Mouse (Mus musculus) limb, embryonic 10.5 days (tissue): ENCODE measurements around the gene Ces1e. TPM values are rescaled to one million over a fixed set of nuclear protein-coding genes. Genes with fewer than 3 reads are reported as not detected.

ENCODE experiments used
- polyA plus RNA-seq: library from polyadenylated mRNA; unstranded; fragments of >200 nt; fragmentation: Nextera tagmentation; extraction: Ambion mirVana; gene quantifications from 2 replicates; pipeline ENCODE4 v1.2.1, GENCODE M21; 2016

Ces1e gene
- polyA plus RNA-seq, 1 experiment from 2014 or later = not detected

Other genes starting within 250 kb of the Ces1e start
- not detected in 2 replicates for gene Ces1a, start 181.4 kb downstream of the Ces1e start, polyA plus RNA-seq
- gene Ces1b, start 149.6 kb downstream of the Ces1e start, polyA plus RNA-seq = not detected in 2 replicates
- gene Ces1c, start 98.3 kb downstream of the Ces1e start, polyA plus RNA-seq = not detected in 2 replicates
- 0.20 and 0.24 TPM in 2 replicates for gene Ces1d, start 31.8 kb downstream of the Ces1e start, polyA plus RNA-seq
- not detected in 2 replicates for gene Ces1f, start 50.1 kb upstream of the Ces1e start, polyA plus RNA-seq
- not detected in 2 replicates for gene Ces1g, start 107.7 kb upstream of the Ces1e start, polyA plus RNA-seq
- not detected in 2 replicates for gene Ces1h, start 150.1 kb upstream of the Ces1e start, polyA plus RNA-seq